Mouse (Mus musculus) spleen, adult 2 months (tissue): ENCODE measurements around the gene Trp53i11.

Source experiments
- CTCF ChIP-seq: fragments of 200-500 bp; IDR thresholded peaks from 2 replicates; pipeline ENCODE4 v1.5.1; 2011; ENCODE audit warnings: mild to moderate bottlenecking, inconsistent platforms; ENCODE audit not compliant: insufficient read depth, insufficient read length, insufficient replicate concordance; ENCODE audit errors: extremely low read depth
- POLR2A ChIP-seq: fragments of 200-500 bp; IDR thresholded peaks from 2 replicates; pipeline ENCODE4 v1.6.1; 2011; ENCODE audit warnings: low read depth, low read length, inconsistent platforms

DNA sequence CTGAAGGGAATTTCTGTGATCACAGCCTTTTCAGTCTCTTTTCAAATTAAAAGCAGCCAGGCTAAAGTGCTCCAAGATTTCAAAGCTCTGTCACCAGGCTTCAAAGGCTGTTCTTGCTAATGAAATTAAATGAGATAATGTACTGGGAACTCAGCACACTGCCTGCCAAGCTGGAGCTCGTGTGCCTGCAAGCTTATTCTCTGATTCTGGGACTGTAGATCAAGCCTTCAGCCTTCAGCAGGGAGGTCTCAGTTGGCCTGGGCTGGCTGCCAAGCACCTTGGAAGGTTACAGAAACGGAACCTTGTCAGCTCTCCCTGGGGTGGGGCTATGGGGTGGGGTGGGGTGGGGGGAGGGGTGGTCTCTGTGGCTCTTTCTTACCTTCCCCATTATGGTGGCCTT lies 24.0 kb upstream of the Trp53i11 start:
- TF ChIP-seq CTCF: no peak
- TF ChIP-seq POLR2A: no peak
